In the genomic region with DNA sequence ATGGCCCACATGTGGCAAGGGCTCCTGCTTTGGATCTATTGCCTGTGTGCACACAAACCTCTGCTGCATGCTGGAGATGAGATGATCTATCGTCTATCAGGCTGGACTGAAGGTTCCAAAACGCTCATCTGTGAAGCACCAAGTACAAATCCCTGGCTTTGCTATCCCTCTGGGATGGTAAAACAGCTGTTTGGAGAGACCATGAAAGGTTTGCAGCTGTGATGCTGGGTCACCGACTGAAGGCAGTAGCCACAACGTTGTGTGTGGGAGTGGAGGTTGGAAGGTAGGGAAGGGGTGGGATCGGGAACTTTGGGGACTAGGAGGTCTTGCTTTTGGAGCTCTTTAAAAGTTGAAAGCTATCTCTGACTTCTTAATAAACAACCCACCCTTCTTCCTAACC, we compare ENCODE assay signal across 32 mouse cellular contexts.
"Had no signal": no experiment of that assay in that cellular context is flagged by ENCODE, and none has a peak within 500 bp of the region (broad histone marks: within the 10 kb centered on the region; RNA-seq: fewer than 3 reads in every experiment).

No protein-coding gene starts in this region.

- H3K27me3 ChIP-seq: limb, embryonic 12.5 days; limb, embryonic 13.5 days; limb, embryonic 15.5 days; liver, embryonic 12.5 days; liver, embryonic 13.5 days; liver, embryonic 15.5 days; megakaryocyte, embryonic 14.5 days; midbrain, embryonic 12.5 days; midbrain, embryonic 13.5 days; midbrain, embryonic 15.5 days; neural tube, embryonic 12.5 days had no signal

- H3K4me2 ChIP-seq: limb, embryonic 12.5 days; limb, embryonic 13.5 days; limb, embryonic 15.5 days; liver, embryonic 11.5 days; liver, embryonic 12.5 days; liver, embryonic 13.5 days; liver, embryonic 15.5 days; lung, embryonic 14.5 days; lung, embryonic 15.5 days; midbrain, embryonic 11.5 days; midbrain, embryonic 12.5 days; midbrain, embryonic 13.5 days; midbrain, embryonic 15.5 days; neural tube, embryonic 12.5 days had no signal

- ATAC-seq: liver, embryonic 12.5 days; liver, postnatal 0 days; lung, postnatal 0 days; midbrain, embryonic 13.5 days; midbrain, embryonic 15.5 days; midbrain, embryonic 16.5 days had no signal

- H3K9ac ChIP-seq: limb, embryonic 12.5 days; limb, embryonic 13.5 days; limb, embryonic 15.5 days; liver, embryonic 12.5 days; liver, embryonic 13.5 days; liver, embryonic 14.5 days; liver, embryonic 15.5 days; liver, postnatal 0 days; lung, embryonic 14.5 days; lung, embryonic 15.5 days; midbrain, embryonic 12.5 days; midbrain, embryonic 13.5 days; midbrain, embryonic 15.5 days; neural tube, embryonic 12.5 days had no signal

- H3K9me3 ChIP-seq: limb, embryonic 10.5 days; limb, embryonic 12.5 days; limb, embryonic 13.5 days; limb, embryonic 15.5 days; liver, embryonic 12.5 days; liver, embryonic 13.5 days; liver, embryonic 15.5 days; lung, embryonic 15.5 days; midbrain, embryonic 10.5 days; midbrain, embryonic 12.5 days; midbrain, embryonic 13.5 days; midbrain, embryonic 15.5 days; neural tube, embryonic 12.5 days had no signal

- DNase-seq: left cerebral cortex, postnatal 4 days; liver; liver, embryonic 13.5 days; liver, postnatal 0 days; lung, adult 18-20 months; lung, adult 2 months; lung, embryonic 14.5 days; lung, postnatal 10 days; lung, postnatal 14 days; lung, postnatal 36 days; lung, postnatal 4 days; midbrain, embryonic 14.5 days had no signal

- H3K36me3 ChIP-seq: limb, embryonic 10.5 days; limb, embryonic 12.5 days; limb, embryonic 13.5 days; limb, embryonic 15.5 days; liver, embryonic 12.5 days; liver, embryonic 13.5 days; liver, embryonic 15.5 days; lung, embryonic 15.5 days; midbrain, embryonic 10.5 days; midbrain, embryonic 12.5 days; midbrain, embryonic 13.5 days; midbrain, embryonic 15.5 days; neural tube, embryonic 12.5 days had no signal

- H3K4me3 ChIP-seq: limb, embryonic 10.5 days; limb, embryonic 12.5 days; limb, embryonic 13.5 days; limb, embryonic 15.5 days; liver, embryonic 12.5 days; liver, embryonic 13.5 days; liver, embryonic 15.5 days; lung, embryonic 15.5 days; megakaryocyte, embryonic 14.5 days; midbrain, embryonic 10.5 days; midbrain, embryonic 12.5 days; midbrain, embryonic 13.5 days; midbrain, embryonic 15.5 days; myocyte; neural tube, embryonic 12.5 days had no signal

- H3K4me1 ChIP-seq: limb, embryonic 10.5 days; limb, embryonic 12.5 days; limb, embryonic 13.5 days; liver, embryonic 12.5 days; liver, embryonic 13.5 days; liver, embryonic 15.5 days; megakaryocyte, embryonic 14.5 days had no signal

- H3K27ac ChIP-seq: limb, embryonic 10.5 days; limb, embryonic 12.5 days; limb, embryonic 13.5 days; limb, embryonic 15.5 days; liver, embryonic 12.5 days; liver, embryonic 13.5 days; liver, embryonic 14.5 days; liver, embryonic 15.5 days; lung, embryonic 15.5 days; macrophage; midbrain, embryonic 10.5 days; midbrain, embryonic 12.5 days; midbrain, embryonic 13.5 days; midbrain, embryonic 15.5 days; neural tube, embryonic 12.5 days had no signal
